Mouse (Mus musculus): Measurements from ENCODE around the gene Tmem95.
A peak's percentile ranks its signal among the peaks of the same experiment; 100 is the strongest.

Gene Tmem95

DNA sequence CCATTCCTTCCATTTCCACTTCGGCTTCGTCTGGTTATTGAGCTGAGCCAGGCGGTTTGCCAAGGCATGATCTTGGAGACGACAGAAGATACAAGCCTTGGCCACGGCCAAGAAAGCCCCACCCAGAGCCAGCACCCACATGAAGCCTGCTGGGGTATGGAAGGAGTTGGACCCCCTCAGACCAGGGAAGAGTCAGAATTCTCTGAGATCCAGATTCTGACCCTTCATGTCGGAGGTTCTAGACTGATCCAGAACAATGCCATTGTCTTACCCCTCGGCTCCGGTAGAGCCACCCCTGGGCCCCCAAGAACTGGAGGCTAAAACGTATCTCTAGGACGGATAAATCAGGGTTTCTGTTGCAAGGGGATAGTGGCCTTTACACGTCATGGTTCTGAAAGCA is at the start of gene Tmem95:
Gene Tmem95, minus strand, starts transcription at position 141 of the 400 bp plus-strand sequence.
- no peak for DNase-seq (ENCODE audit: low spot score in 2 of 2)

DNA sequence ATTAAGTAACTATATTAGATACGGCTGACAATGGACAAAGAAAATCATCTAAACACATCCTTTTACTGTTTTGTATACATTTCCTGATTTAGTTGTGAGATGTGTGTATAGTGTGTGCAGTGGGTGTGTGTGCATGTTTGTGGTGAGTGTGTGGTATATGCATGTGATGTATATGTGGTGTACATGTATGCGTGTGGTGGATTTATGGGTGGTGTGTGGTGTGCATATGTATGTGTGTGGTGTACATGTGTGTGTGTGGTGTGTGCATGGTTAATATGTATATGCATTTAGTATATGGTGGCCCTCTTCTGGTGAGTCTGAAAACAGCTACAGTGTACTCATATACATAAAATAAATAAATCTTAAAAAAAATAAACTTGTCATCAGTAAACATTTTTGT is 49.7 kb upstream of the Tmem95 start:
- no peak for DNase-seq (ENCODE audit: low spot score in 2 of 2)

DNA sequence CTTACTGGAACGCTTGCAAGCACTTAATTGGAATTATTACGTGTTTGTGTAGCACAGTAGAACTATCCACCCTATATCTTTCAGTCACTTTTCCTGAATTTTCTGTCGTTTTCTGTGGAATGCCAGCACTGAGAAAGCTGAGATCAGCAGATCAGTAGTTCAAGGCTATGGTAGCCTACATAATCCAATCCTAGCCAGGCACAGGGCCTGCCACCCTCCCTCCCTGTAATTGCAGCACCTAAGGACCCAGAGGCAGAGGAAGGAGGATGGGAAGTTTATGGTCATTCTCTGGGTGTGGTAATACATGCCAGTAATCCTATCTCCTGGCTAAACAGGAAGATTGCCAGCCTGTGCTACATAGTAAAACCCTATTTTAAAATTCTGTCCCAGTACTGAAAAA is 45.0 kb upstream of the Tmem95 start:
- DNase-seq (ENCODE audit: low spot score in 2 of 2): no peak

DNA sequence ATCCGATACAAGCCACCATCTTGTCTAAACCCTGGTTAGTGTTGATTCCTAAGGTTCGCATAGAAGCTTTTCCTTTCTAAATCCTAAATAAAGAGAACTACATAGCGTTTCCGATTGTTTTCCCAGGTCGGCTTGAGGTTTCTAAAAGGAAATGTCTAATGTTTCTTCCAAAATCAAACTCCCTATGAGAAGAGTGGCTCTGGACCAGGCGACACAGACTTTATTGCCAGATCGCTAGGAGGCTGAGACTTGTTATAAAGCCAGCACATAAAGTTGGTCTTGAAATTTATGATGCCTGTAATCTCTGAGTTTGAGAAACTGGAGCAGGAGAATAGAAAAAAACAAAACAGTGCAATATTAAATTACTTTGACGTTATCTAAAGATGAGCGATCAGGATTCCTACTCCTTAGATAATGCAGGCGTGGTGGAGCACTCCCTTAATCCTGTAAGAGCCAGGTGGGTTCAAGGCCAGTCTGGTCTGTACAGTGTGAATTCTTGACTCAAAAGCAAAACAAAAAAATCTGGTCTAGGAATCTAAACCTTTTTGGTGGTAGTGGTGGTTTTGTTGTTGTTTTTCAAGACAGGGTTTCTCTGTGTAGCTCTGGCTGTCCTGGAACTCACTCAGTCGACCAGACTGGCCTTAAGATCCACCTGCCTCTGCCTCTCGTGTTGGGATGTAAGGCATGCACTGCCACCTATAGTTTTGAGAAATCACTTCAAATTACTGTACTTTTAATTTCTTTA is 44.4 kb upstream of the Tmem95 start:
- DNase-seq (ENCODE audit: low spot score in 2 of 2): no peak

DNA sequence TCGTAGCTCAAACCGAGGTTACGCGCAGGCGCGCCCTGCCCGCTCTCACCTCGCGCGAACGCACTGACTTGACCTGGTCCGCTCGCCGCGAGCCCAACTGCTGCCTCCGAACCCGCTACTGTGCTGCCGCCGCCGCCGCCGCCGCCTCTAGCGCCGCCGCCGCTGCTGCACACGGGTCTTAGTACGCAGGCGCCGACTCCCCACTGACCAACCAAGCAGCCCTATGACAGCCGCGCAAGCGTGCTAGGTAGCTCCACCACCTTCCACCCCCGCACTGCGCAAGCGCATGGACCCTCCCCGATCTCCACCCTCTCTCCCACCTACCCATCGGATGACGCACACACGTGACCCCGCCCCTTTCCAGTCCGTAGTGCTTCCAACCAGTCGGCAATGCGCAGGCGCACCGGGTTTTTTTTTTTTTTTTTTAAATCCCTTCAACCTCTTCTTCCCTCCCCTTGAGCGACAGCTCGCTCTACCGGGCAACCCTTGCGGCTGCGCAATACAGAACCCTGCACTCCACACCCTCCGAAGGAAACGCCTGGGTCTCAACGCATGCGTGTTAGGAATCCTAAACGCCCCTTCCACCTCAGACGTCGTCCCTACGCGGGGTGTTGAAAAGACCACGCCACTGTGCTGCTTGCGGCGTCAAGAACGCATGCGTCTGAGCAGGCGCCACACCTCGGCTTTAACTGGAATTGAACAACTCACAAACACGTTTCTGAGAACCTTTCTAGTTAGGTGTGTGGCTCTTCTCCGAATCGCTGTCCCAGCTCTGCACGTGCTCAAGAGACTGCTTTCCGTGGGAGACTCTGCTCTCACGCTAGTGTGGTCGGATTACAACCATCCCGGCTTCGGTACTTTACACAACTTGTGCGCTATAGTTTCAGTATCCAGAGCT is 43.5 kb upstream of the Tmem95 start, which contains the start of gene Eif5a:
Gene Eif5a, minus strand, starts transcription at position 845 of the 898 bp plus-strand sequence.
- DNase-seq (ENCODE audit: low spot score in 2 of 2): peak; percentile 100

DNA sequence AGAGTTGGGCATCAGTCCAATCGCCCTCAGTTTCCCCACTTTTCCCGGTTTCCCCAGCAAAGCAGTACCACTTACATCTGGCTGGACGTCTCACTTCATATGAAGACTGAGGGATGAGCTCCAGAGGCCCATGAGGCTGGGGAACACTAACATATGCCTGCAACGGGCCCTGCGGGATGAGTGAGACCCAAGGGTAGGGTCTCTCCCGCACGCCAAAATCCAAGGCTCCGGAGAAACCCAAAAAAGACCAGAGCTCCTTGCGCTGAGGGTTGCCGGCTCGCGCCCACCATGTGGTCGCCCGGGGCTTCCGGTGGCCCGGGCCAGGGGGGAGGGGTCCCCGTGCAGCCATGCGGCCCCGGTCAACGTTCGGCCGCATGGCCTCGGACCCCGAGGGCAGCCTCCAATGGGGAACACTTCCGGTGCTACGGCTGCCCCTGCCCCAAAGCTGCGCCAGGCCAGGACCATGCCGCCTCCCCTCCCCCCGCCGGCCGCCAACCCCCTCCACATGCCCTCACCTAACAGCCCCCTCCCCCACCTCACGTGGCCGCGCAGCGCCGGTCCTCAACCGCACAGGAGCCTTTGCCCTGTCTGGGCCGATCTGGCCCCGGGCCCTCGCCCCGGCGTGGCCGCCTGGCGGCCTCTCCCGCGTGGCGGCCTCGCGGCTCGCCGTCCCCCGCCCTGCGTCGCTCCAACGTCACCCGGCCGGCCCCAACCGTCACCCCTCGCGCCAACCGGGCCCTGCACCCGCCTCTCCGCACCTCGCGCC is 42.6 kb upstream of the Tmem95 start:
- peak; percentile 56 to 66 for DNase-seq (ENCODE audit: low spot score in 2 of 2)

DNA sequence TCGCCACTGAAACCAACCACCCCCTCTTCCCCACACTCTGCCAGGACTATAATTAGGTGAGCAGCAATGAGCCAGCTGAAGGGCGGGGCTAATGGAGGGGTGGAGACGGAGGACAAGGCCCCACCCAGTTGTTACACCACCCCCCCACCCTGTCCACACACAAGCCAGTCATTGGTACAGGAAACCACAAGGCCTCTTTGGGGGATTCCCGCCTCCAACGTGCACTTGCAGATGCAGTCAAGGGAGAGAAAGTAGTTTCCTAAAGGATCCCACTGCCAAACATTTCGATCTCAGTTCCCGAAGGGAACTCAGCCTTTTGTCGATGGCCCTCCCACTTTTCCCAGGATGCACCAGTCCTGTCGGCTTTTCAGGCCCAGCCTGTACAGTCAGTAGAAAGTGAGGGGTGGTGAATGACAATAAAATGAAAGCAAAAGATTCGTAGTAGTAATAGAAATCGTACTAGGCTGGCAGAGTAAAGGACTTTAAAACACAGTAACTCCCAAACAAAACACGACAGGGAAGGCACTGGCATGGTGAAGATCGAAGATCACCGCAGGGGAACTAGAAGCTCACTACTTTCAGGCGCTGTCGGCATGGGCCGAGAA is 41.9 kb upstream of the Tmem95 start:
- DNase-seq (ENCODE audit: low spot score in 2 of 2): peak; percentile 44 to 59

DNA sequence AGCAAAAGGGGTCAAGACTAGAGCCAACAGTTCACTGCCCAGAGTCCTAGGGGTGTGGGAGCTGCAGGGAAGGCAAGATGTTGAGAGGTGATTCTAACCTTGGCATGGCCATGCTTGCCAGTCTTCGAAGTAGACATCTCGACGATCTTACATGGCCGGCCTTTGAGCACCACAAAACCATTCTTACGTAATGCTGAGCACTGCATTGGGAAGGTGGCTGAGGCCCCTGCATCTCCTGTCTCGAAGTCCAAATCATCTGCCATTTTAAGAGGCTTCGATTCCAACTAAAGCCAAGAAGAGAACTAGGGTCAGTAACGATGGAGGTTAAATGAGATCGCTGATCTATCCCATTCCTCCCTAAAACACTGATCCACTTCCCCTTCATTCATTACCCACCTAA is 41.2 kb upstream of the Tmem95 start:
- no peak for DNase-seq (ENCODE audit: low spot score in 2 of 2)

DNA sequence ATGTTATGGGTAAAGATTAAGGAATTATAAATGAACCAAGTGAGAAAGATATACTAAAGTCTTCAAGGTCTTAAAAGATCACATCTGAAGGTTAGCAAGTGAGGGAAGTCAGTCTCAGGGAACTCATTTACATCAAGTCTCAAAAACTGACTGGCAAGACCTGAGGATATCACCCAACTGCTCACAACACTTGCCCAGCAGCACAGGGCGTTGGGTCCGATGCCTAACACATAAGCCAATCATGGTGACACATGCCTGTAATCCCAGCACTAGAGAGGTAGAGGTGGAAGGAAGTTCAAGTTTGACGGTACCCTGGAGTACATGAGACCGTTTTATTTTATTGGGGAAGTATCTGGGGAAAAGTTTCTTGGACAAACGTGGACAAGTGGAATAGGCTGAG is 40.3 kb upstream of the Tmem95 start:
- no peak for DNase-seq (ENCODE audit: low spot score in 2 of 2)

DNA sequence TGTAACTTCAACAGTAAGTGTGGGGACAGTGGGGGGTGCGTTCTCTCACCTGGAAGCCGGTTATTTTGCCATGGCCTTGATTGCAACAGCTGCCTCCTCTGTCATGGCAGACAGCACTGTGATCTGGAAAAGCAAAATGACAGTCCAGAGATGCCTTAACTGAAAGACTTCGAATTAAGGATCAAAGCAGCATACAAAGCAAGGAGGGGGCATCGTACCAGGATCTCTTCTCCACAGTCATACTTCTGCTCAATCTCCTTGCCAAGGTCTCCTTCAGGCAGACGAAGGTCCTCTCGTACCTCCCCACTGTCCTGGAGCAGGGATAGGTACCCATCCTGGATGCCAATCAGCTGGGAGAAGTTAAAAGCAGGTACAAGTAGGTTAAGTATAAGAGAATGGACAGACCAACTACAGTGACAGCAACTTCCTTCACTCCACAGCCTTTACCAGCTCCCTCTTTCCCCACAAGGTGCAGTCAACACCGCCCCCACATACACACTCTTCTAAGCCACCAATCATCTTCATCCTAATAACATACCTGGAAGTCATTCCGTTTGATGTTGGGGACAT is 39.6 kb upstream of the Tmem95 start:
- no peak for DNase-seq (ENCODE audit: low spot score in 2 of 2)

DNA sequence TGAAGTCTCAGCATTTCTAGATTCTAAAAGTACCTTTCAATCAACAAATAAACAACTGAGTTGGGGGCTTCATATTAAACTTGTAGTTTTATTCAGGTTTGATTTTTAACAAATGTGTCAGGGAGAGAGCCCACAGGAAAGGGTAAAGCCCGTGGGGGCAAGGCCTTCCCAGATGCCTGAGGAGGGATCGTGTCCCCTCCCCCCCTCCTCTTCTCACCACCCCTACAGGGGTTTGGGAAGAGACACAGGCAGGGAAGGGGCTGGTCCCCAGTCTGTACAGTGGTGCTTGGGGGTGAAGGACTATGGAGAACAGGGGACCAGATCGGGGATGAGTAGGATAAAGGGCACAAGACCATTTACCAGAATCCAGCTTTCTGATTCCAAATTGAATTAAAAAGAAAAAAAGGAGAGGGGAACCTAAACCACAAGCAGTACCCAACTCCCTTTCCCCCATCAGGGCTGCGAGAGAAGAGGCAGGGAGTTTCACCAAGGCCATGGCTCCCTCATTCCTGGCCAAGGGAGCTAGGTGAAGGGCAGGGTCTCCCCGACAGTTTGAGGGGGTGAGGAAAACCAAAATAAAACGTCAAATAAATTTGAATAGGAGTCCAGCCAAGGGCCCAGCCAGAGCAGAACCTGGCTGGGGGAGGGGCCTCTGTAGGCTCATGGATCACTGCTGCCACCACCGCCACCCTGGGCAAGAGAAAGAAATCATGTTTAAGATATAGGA is 39.0 kb upstream of the Tmem95 start:
- DNase-seq (ENCODE audit: low spot score in 2 of 2): peak in 1 of 2 experiments; percentile 8

DNA sequence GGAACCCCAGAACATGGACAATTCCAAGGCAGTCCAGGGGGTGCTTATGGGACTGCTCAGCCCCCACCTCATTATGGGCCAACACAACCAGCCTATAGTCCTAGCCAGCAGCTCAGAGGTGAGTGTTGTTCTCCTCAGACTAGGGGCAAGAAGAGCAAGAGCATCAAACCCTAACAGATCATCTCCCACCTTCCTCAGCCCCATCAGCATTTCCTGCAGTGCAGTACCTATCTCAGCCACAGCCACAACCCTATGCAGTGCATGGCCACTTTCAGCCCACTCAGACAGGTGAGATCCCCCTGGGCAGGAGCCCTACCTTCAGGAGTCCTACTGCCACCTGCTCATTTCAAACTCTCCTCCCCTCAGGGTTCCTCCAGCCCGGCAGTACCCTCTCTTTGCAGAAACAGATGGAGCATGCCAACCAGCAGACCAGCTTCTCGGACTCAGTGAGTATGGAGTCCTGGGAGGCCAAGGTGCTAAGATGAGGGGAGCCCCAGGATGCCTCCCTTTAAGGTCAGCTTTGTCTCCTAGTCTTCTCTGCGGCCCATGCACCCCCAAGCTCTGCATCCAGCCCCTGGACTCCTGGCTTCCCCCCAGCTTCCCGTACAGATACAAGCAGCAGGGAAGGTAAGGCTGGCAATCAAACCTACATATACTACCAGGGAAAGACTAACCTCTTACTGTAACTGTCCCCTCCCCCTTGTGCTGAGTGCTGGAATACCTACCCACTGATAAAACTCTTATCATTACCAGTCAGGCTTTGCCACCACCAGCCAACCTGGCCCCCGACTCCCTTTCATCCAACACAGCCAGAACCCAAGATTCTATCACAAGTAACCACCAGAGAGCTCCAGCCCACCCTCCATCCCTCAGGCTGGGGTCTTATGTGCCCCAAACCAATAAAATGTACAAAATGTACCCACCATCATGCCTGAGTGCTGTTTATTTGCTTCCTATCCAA is 38.1 kb upstream of the Tmem95 start:
- DNase-seq (ENCODE audit: low spot score in 2 of 2): peak in 1 of 2 experiments; percentile 6

DNA sequence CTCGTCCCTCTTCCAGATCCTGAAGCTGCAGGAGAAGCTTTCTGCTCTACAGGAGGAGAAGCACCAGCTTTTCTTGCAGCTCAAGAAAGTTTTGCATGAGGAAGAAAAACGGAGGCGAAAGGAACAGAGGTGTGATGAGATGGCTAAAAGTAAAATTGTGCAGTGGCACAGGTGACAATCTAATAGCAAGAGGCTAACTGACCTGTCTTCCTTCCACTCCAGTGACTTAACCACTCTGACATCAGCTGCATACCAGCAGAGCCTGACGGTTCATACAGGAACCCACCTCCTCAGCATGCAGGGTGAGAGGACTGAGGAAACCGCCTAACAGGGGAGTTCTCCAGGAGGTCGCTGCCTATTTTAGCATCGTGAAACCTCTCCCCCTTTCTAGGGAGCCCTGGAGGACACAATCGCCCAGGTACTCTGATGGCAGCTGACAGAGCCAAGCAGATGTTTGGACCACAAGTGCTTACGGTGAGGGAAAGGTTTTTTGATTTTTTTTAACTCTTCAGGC is 37.2 kb upstream of the Tmem95 start:
- no peak for DNase-seq (ENCODE audit: low spot score in 2 of 2)

DNA sequence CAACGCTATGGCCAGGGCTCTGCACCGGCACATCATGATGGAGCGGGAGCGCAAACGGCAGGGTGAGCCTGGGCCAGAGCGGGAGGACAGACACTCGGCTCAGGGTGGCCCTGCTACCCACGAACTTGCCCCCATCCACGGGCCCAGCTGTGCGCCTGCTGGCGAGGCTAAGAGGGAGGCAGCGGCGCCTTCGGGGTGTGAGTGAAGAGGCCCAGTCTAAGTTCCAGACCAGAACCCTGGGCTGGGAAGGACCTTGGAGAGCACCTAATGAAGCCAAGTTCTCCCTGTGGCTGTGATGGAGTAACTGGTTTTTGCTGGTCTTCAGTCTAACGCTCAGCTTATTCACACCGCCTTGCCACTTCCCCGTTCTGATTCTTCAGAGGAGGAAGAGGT is 36.5 kb upstream of the Tmem95 start:
- DNase-seq (ENCODE audit: low spot score in 2 of 2): no peak

DNA sequence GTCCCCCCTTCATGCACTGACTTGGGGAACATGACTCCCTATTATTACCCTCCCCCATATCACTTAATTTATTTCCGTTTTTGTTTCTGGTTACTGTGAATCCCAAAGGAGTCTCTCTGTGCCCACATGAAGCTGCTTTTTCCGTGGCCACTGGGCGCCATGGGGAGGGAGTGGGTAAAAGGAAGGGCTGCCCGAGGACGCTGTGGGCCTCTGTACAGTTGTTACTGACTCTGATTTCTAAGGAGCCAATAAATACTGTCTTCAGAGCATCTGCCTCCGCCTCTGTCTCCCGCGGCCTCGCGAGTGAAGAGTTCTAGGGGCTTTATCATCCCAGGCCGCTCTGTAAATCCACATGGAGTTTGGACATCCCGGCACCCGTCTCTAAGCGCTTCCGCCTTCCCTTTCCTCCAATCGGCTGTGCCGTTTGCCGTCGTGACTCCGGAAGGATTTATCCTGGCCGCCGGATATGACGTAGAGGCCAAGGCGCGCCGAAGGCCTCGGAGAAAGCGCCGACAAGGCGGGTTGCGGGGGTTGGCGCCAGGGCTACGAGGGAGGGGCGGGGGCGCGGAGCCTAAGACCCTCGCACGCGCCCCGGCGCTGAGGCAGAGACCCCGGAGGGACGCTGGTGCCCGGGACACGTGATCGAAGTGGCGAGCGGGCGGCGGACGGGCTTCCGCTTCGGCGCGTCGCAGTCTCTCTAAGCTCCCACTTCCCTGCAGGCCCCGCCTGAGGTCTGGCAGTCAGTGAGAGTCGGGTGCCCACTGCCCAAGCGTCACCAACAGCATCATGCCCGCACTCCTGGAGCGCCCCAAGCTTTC is 35.9 kb upstream of the Tmem95 start, which contains the start of gene Gps2:
Gene Gps2, plus strand, starts transcription at position 335 of the 818 bp plus-strand sequence.
- peak; percentile 86 to 92 for DNase-seq (ENCODE audit: low spot score in 2 of 2)

DNA sequence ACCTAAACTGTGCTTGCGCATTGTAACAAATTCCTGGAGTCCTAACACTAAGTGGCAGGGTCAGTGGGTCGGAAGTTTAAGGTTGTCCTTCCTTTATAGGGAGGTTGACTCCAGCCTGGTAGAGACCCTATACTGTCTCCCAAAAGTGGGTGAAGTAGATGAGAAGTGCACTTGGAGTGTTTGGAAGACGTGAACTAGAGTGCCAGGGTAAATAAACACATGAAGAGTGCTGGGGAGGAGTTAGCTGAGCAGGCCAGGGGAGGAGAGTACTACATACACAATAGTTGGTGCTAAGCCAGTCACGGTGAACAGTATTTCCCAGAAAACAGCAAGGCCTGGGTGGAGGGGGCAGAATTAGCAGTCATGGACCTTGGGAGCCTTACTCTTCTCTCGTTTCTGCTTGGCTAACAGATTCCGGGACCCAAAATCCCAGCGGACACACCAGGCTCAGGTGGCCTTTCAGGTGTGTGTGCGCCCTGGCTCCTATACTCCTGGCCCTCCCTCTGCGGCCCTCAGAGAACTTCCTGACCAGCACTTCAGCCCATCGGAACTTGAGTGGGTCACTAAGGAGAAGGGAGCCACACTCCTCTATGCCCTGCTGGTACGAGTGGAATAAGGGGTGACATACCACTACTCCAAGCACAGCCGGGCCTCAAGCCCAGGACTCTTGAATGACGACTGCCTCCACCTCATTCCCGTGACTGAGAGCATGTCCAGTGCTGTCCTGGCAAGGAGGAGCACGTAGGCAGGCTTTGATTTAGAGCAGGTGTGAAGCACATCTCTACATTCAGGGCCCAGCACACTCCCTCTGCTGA is 35.1 kb upstream of the Tmem95 start:
- DNase-seq (ENCODE audit: low spot score in 2 of 2): no peak

DNA sequence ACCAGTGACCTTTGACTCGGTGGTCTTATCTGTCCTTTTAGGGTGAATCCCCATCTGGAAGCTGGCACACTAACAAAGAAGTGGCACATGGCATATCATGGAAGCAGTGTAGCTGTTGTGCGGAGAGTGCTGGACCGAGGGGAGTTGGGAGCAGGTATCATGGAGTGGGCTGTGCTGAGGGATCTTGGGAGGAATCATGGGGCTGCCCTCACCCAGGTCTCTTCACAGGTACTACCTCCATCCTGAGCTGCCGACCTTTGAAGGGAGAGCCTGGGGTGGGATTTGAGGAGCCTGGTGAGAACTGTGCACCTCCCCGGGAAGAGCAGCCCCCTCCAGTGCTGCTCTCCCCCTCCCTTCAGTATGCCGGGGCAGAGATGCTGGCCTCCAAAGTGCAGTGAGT is 33.9 kb upstream of the Tmem95 start:
- DNase-seq (ENCODE audit: low spot score in 2 of 2): no peak

All from frontal cortex, postnatal 10 days (tissue).